Mouse (Mus musculus) liver, embryonic 12.5 days (tissue): ENCODE data around the gene Mettl2. TPM values are rescaled to one million over a fixed set of nuclear protein-coding genes. Genes with fewer than 3 reads are reported as not detected.
"Not testable (repeated sequence)": the region's sequence is repeated elsewhere in the genome, so short reads cannot be mapped to it uniquely, and the experiment has no call there.

Experiments
- ATAC-seq: fragments of 200-750 bp; cut with Nextera tagmentation; 2 replicates; pipeline ENCODE4 v1.8.0; 2017; ENCODE audit warnings: moderate number of reproducible peaks, mild to moderate bottlenecking, moderate library complexity
- H3K27ac ChIP-seq: fragments of 300-500 bp; sonication (generic); 2 replicates; pipeline ENCODE4 v1.5.1; 2016; ENCODE audit warnings: mild to moderate bottlenecking
- H3K27me3 ChIP-seq: fragments of 300-500 bp; sonication (generic); replicated peaks from 2 replicates; pipeline ENCODE4 v1.6.1; 2016; ENCODE audit warnings: mild to moderate bottlenecking, moderate library complexity
- H3K36me3 ChIP-seq: fragments of 300-500 bp; sonication (generic); 2 replicates; pipeline ENCODE4 v1.6.1; 2016; ENCODE audit warnings: mild to moderate bottlenecking, moderate library complexity
- H3K4me1 ChIP-seq: fragments of 300-500 bp; sonication (generic); 2 replicates; pipeline ENCODE4 v1.6.1; 2016
- H3K4me2 ChIP-seq: fragments of 300-500 bp; sonication (generic); 2 replicates; pipeline ENCODE4 v1.6.1; 2016; ENCODE audit warnings: mild to moderate bottlenecking, moderate library complexity
- H3K4me3 ChIP-seq: fragments of 300-500 bp; sonication (generic); 2 replicates; pipeline ENCODE4 v1.5.1; 2016; ENCODE audit warnings: mild to moderate bottlenecking, moderate library complexity
- H3K9ac ChIP-seq: fragments of 300-500 bp; sonication (generic); 2 replicates; pipeline ENCODE4 v1.6.1; 2016; ENCODE audit warnings: mild to moderate bottlenecking, moderate library complexity
- H3K9me3 ChIP-seq: fragments of 300-500 bp; sonication (generic); replicated peaks from 2 replicates; pipeline ENCODE4 v1.6.1; 2016; ENCODE audit warnings: mild to moderate bottlenecking, moderate library complexity
- WGBS: fragments of 180-500 bp; shearing (Covaris S2); methylation state at CpG from one replicate; pipeline ENCODE4 v1.1.7; 2016; ENCODE audit not compliant: insufficient replicate concordance; 5-methylcytosine and 5-hydroxymethylcytosine counted together
- polyA plus RNA-seq: library from polyadenylated mRNA; unstranded; fragments of >200 nt; fragmentation: Nextera tagmentation; extraction: Ambion mirVana; gene quantifications from 2 replicates; pipeline ENCODE4 v1.2.1, GENCODE M21; 2016

Gene Mettl2
- polyA plus RNA-seq = 34.3 and 35.1 TPM in 2 replicates

- peak; percentile 85 for ATAC-seq
- Histone ChIP-seq H3K4me2 (peak within 1 kb of the TSS; percentile 82), H3K4me3 (peak within 1 kb of the TSS; percentile 100), H3K27me3 (no peaks in the 10 kb centered on the region), H3K4me1 (peaks cover 49% of the 10 kb centered on the region), H3K9me3 (no peaks in the 10 kb centered on the region), H3K36me3 (peaks cover 24% of the 10 kb centered on the region), H3K27ac (peak within 1 kb of the TSS; percentile 89), H3K9ac (peak within 1 kb of the TSS; percentile 81)
- 1% methylated on average over 36 of the region's 38 CpGs for WGBS
Measured at GRCm38 (mm10) chr11:105125735-105126519, at the start of gene Mettl2. Gene Mettl2 (plus strand): TSS chr11:105126425.

GRCm38 (mm10) chr11:105112448-105112847 lies 13.8 kb upstream of the Mettl2 start:
- H3K4me3 ChIP-seq, H3K4me2 ChIP-seq, H3K9ac ChIP-seq, ATAC-seq, H3K9me3 ChIP-seq, H3K27me3 ChIP-seq, H3K36me3 ChIP-seq, H3K27ac ChIP-seq, H3K4me1 ChIP-seq: not testable (repeated sequence)
- WGBS = 65% methylated on average over 22 of the region's 22 CpGs

- Histone ChIP-seq H3K4me1 (peaks cover 8% of the 10 kb centered on the region), H3K27ac (no peak overlapping the region), H3K27me3 (peaks cover 9% of the 10 kb centered on the region; the same call in 1 of the 2 replicates), H3K9ac (no peak overlapping the region), H3K4me3 (no peak overlapping the region), H3K9me3 (no peaks in the 10 kb centered on the region), H3K4me2 (no peak overlapping the region), H3K36me3 (no peaks in the 10 kb centered on the region)
- ATAC-seq = no peak
- 73% methylated on average over 7 of the region's 7 CpGs for WGBS
Measured at GRCm38 (mm10) chr11:105117814-105118213, 8.4 kb upstream of the Mettl2 start.

GRCm38 (mm10) chr11:105120551-105121061 lies 5.6 kb upstream of the Mettl2 start:
- Histone ChIP-seq H3K36me3 (no peaks in the 10 kb centered on the region), H3K4me2 (no peak overlapping the region), H3K27me3 (peaks cover 9% of the 10 kb centered on the region; the same call in 1 of the 2 replicates), H3K9me3 (no peaks in the 10 kb centered on the region), H3K9ac (no peak overlapping the region), H3K27ac (no peak overlapping the region), H3K4me1 (peaks cover 19% of the 10 kb centered on the region), H3K4me3 (no peak overlapping the region)
- ATAC-seq = no peak
- 38% methylated on average over 4 of the region's 4 CpGs for WGBS

GRCm38 (mm10) chr11:105121792-105122191 lies 4.4 kb upstream of the Mettl2 start:
- H3K36me3 ChIP-seq, H3K9ac ChIP-seq, H3K4me3 ChIP-seq, H3K4me2 ChIP-seq, H3K27ac ChIP-seq, ATAC-seq, H3K9me3 ChIP-seq, H3K27me3 ChIP-seq: not testable (repeated sequence)
- 62% methylated on average over 5 of the region's 5 CpGs for WGBS
- H3K4me1 ChIP-seq = peaks cover 23% of the 10 kb centered on the region

- H3K4me1 ChIP-seq = peaks cover 42% of the 10 kb centered on the region
- peaks cover 4% of the 10 kb centered on the region for H3K36me3 ChIP-seq
- peak; percentile 58 for ATAC-seq
- H3K9ac ChIP-seq = no peak overlapping the region
- H3K27ac ChIP-seq = no peak overlapping the region
- H3K4me3 ChIP-seq = no peak overlapping the region
- WGBS = 7% methylated on average over 9 of the region's 9 CpGs
- no peaks in the 10 kb centered on the region for H3K9me3 ChIP-seq
- peak overlapping the region; percentile 45 for H3K4me2 ChIP-seq
- no peaks in the 10 kb centered on the region for H3K27me3 ChIP-seq
Measured at GRCm38 (mm10) chr11:105123986-105124385, 2.2 kb upstream of the Mettl2 start.

GRCm38 (mm10) chr11:105126520-105127029 lies 350 bp downstream of the Mettl2 start:
- 2% methylated on average over 49 of the region's 49 CpGs for WGBS
- Histone ChIP-seq H3K36me3 (peaks cover 30% of the 10 kb centered on the region), H3K9ac (peak overlapping the region; percentile 81), H3K27ac (peak overlapping the region; percentile 65), H3K27me3 (no peaks in the 10 kb centered on the region), H3K4me3 (peak overlapping the region; percentile 100), H3K4me2 (peak overlapping the region; percentile 82), H3K4me1 (peaks cover 49% of the 10 kb centered on the region), H3K9me3 (no peaks in the 10 kb centered on the region)
- peak; percentile 28 for ATAC-seq

- H3K9ac ChIP-seq = no peak overlapping the region; the same call in 1 of the 2 replicates
- peak overlapping the region; percentile 74 for H3K27ac ChIP-seq
- H3K4me3 ChIP-seq = no peak overlapping the region
- H3K27me3 ChIP-seq = no peaks in the 10 kb centered on the region
- peaks cover 100% of the 10 kb centered on the region for H3K36me3 ChIP-seq
- peak; percentile 69 for ATAC-seq
- no peaks in the 10 kb centered on the region for H3K9me3 ChIP-seq
- no peak overlapping the region for H3K4me2 ChIP-seq
- 37% methylated on average over 7 of the region's 7 CpGs for WGBS
- H3K4me1 ChIP-seq = peaks cover 30% of the 10 kb centered on the region
Measured at GRCm38 (mm10) chr11:105135692-105136091, 9.5 kb downstream of the Mettl2 start.

GRCm38 (mm10) chr11:105137255-105137654 lies 11.0 kb downstream of the Mettl2 start:
- not testable (repeated sequence) for H3K27me3 ChIP-seq, H3K9ac ChIP-seq, H3K4me3 ChIP-seq, H3K4me2 ChIP-seq, H3K9me3 ChIP-seq
- WGBS = 71% methylated on average over 2 of the region's 2 CpGs
- peaks cover 94% of the 10 kb centered on the region for H3K36me3 ChIP-seq
- peak overlapping the region; percentile 5; the same call in 1 of the 2 replicates for H3K27ac ChIP-seq
- peak; percentile 66 for ATAC-seq
- H3K4me1 ChIP-seq = peaks cover 36% of the 10 kb centered on the region

GRCm38 (mm10) chr11:105140512-105140911 lies 14.3 kb downstream of the Mettl2 start:
- WGBS = 81% methylated on average over 8 of the region's 8 CpGs

GRCm38 (mm10) chr11:105141115-105141514 lies 14.9 kb downstream of the Mettl2 start:
- H3K27ac ChIP-seq = 0 out of 2 replicates have a peak overlapping the region, but pooled peaks have one; percentile 0
- H3K4me3 ChIP-seq = no peak overlapping the region
- H3K4me2 ChIP-seq = no peak overlapping the region
- WGBS = 86% methylated on average over 5 of the region's 5 CpGs
- no peak for ATAC-seq
- no peaks in the 10 kb centered on the region for H3K27me3 ChIP-seq
- peaks cover 57% of the 10 kb centered on the region for H3K4me1 ChIP-seq
- no peak overlapping the region for H3K9ac ChIP-seq
- H3K36me3 ChIP-seq = peaks cover 57% of the 10 kb centered on the region
- no peaks in the 10 kb centered on the region for H3K9me3 ChIP-seq

More at GRCm38 (mm10) chr11:105140512-105140911, 14.3 kb downstream of the Mettl2 start:
- ATAC-seq, H3K4me3 ChIP-seq, H3K27ac ChIP-seq, H3K9ac ChIP-seq, H3K9me3 ChIP-seq, H3K4me2 ChIP-seq, H3K27me3 ChIP-seq: not testable (repeated sequence)
- Histone ChIP-seq H3K36me3 (peaks cover 63% of the 10 kb centered on the region), H3K4me1 (peaks cover 62% of the 10 kb centered on the region)

- Histone ChIP-seq H3K4me2 (peak overlapping the region; percentile 26), H3K27ac (peak overlapping the region; percentile 77), H3K27me3 (no peaks in the 10 kb centered on the region), H3K9me3 (no peaks in the 10 kb centered on the region), H3K9ac (no peak overlapping the region), H3K4me3 (no peak overlapping the region), H3K36me3 (peaks cover 32% of the 10 kb centered on the region), H3K4me1 (peaks cover 42% of the 10 kb centered on the region)
- ATAC-seq = peak; percentile 84
Measured at GRCm38 (mm10) chr11:105143564-105143963, 17.3 kb downstream of the Mettl2 start.
